Mouse (Mus musculus): ENCODE measurements around the gene Bach1. TPM values are rescaled to one million over a fixed set of nuclear protein-coding genes. Genes with fewer than 3 reads are reported as not detected.

Gene Bach1
- polyA plus RNA-seq, 1 experiment from 2014 or later, result 13.1 TPM

- no peak for ATAC-seq
- no peaks in the 10 kb centered on the region for H3K4me1 ChIP-seq (ENCODE audit: insufficient read depth, low read depth, low read length)
- H3K27me3 ChIP-seq (replicated peaks; ENCODE audit: insufficient read depth, low read length), result no peaks in the 10 kb centered on the region
- no peak overlapping the region for H3K9ac ChIP-seq (replicated peaks; ENCODE audit: low read depth)
- no peak overlapping the region for H3K4me2 ChIP-seq (replicated peaks; ENCODE audit: low read depth, low read length)
- H3K4me3 ChIP-seq (ENCODE audit: low read depth, low read length), result no peak overlapping the region
- no peaks in the 10 kb centered on the region for H3K36me3 ChIP-seq (ENCODE audit: insufficient read depth, low read length)
- no peaks in the 10 kb centered on the region for H3K9me3 ChIP-seq (ENCODE audit: low read length)
- no peak for TF ChIP-seq CTCF (IDR thresholded peaks at IDR 0.05)
- no peak for TF ChIP-seq EP300 (IDR thresholded peaks at IDR 0.05)
- no peak for DNase-seq (ENCODE audit: low spot score)
- WGBS, result 80% methylated on average over 9 of the region's 9 CpGs
- no peak overlapping the region for H3K27ac ChIP-seq (ENCODE audit: low read length)
Observed at GRCm38 (mm10) chr16:87741034-87741715, 42.4 kb downstream of the Bach1 start.

GRCm38 (mm10) chr16:87743661-87744060 is 44.9 kb downstream of the Bach1 start:
- no peak for ATAC-seq
- DNase-seq (ENCODE audit: low spot score), result no peak
- Histone ChIP-seq H3K27me3 (replicated peaks; ENCODE audit: insufficient read depth, low read length) (no peaks in the 10 kb centered on the region), H3K36me3 (ENCODE audit: insufficient read depth, low read length) (no peaks in the 10 kb centered on the region), H3K27ac (ENCODE audit: low read length) (no peak overlapping the region), H3K9me3 (ENCODE audit: low read length) (no peaks in the 10 kb centered on the region; the same call in 1 of the 2 replicates), H3K4me1 (ENCODE audit: insufficient read depth, low read depth, low read length) (no peaks in the 10 kb centered on the region), H3K4me3 (ENCODE audit: low read depth, low read length) (no peak overlapping the region), H3K9ac (replicated peaks; ENCODE audit: low read depth) (no peak overlapping the region), H3K4me2 (replicated peaks; ENCODE audit: low read depth, low read length) (no peak overlapping the region)
- 72% methylated on average over 3 of the region's 3 CpGs for WGBS
- TF ChIP-seq CTCF (IDR thresholded peaks at IDR 0.05) (no peak), EP300 (IDR thresholded peaks at IDR 0.05) (no peak)

GRCm38 (mm10) chr16:87744338-87744737 is 45.6 kb downstream of the Bach1 start:
- Histone ChIP-seq H3K9ac (replicated peaks; ENCODE audit: low read depth) (no peak overlapping the region), H3K4me1 (ENCODE audit: insufficient read depth, low read depth, low read length) (no peaks in the 10 kb centered on the region), H3K4me3 (ENCODE audit: low read depth, low read length) (no peak overlapping the region), H3K27me3 (replicated peaks; ENCODE audit: insufficient read depth, low read length) (no peaks in the 10 kb centered on the region), H3K36me3 (ENCODE audit: insufficient read depth, low read length) (no peaks in the 10 kb centered on the region), H3K9me3 (ENCODE audit: low read length) (no peaks in the 10 kb centered on the region; the same call in 1 of the 2 replicates), H3K4me2 (replicated peaks; ENCODE audit: low read depth, low read length) (no peak overlapping the region), H3K27ac (ENCODE audit: low read length) (no peak overlapping the region)
- DNase-seq (ENCODE audit: low spot score), result no peak
- 79% methylated on average over 2 of the region's 2 CpGs for WGBS
- ATAC-seq, result no peak
- TF ChIP-seq EP300 (IDR thresholded peaks at IDR 0.05), result no peak
- no peak for TF ChIP-seq CTCF (IDR thresholded peaks at IDR 0.05)

- ATAC-seq, result peak; percentile 44
- Histone ChIP-seq H3K9me3 (ENCODE audit: low read length) (no peaks in the 10 kb centered on the region; the same call in 1 of the 2 replicates), H3K4me3 (ENCODE audit: low read depth, low read length) (no peak overlapping the region), H3K9ac (replicated peaks; ENCODE audit: low read depth) (no peak overlapping the region), H3K36me3 (ENCODE audit: insufficient read depth, low read length) (no peaks in the 10 kb centered on the region), H3K27ac (ENCODE audit: low read length) (no peak overlapping the region), H3K27me3 (replicated peaks; ENCODE audit: insufficient read depth, low read length) (no peaks in the 10 kb centered on the region), H3K4me2 (replicated peaks; ENCODE audit: low read depth, low read length) (no peak overlapping the region), H3K4me1 (ENCODE audit: insufficient read depth, low read depth, low read length) (no peaks in the 10 kb centered on the region)
- 79% methylated on average over 8 of the region's 8 CpGs for WGBS
- peak; percentile 61 for DNase-seq (ENCODE audit: low spot score)
- TF ChIP-seq EP300 (IDR thresholded peaks at IDR 0.05) (no peak), CTCF (IDR thresholded peaks at IDR 0.05) (no peak)
Observed at GRCm38 (mm10) chr16:87745192-87745945, 46.6 kb downstream of the Bach1 start.

GRCm38 (mm10) chr16:87746728-87747127 is 48.0 kb downstream of the Bach1 start:
- no peaks in the 10 kb centered on the region; the same call in 1 of the 2 replicates for H3K9me3 ChIP-seq (ENCODE audit: low read length)
- no peak overlapping the region for H3K27ac ChIP-seq (ENCODE audit: low read length)
- ATAC-seq (peak; percentile 68), DNase-seq (ENCODE audit: low spot score) (peak; percentile 82)
- WGBS, result 19% methylated on average over 5 of the region's 5 CpGs
- TF ChIP-seq EP300 (IDR thresholded peaks at IDR 0.05) (no peak), CTCF (IDR thresholded peaks at IDR 0.05) (peak; percentile 99)
- H3K36me3 ChIP-seq (ENCODE audit: insufficient read depth, low read length), result no peaks in the 10 kb centered on the region
- no peak overlapping the region for H3K4me2 ChIP-seq (replicated peaks; ENCODE audit: low read depth, low read length)
- H3K27me3 ChIP-seq (replicated peaks; ENCODE audit: insufficient read depth, low read length), result no peaks in the 10 kb centered on the region
- no peak overlapping the region for H3K9ac ChIP-seq (replicated peaks; ENCODE audit: low read depth)
- no peaks in the 10 kb centered on the region for H3K4me1 ChIP-seq (ENCODE audit: insufficient read depth, low read depth, low read length)
- H3K4me3 ChIP-seq (ENCODE audit: low read depth, low read length), result no peak overlapping the region

- Histone ChIP-seq H3K27ac (ENCODE audit: low read length) (no peak overlapping the region), H3K4me2 (replicated peaks; ENCODE audit: low read depth, low read length) (no peak overlapping the region)
- 82% methylated on average over 13 of the region's 13 CpGs for WGBS
Observed at GRCm38 (mm10) chr16:87751243-87751642, 52.5 kb downstream of the Bach1 start.

More at GRCm38 (mm10) chr16:87751243-87751642, 52.5 kb downstream of the Bach1 start:
- H3K36me3 ChIP-seq (ENCODE audit: insufficient read depth, low read length), result no peaks in the 10 kb centered on the region
- H3K4me1 ChIP-seq (ENCODE audit: insufficient read depth, low read depth, low read length), result no peaks in the 10 kb centered on the region
- no peaks in the 10 kb centered on the region; the same call in 1 of the 2 replicates for H3K9me3 ChIP-seq (ENCODE audit: low read length)
- no peak overlapping the region for H3K9ac ChIP-seq (replicated peaks; ENCODE audit: low read depth)
- DNase-seq (ENCODE audit: low spot score) (no peak), ATAC-seq (no peak)
- TF ChIP-seq EP300 (IDR thresholded peaks at IDR 0.05) (no peak), CTCF (IDR thresholded peaks at IDR 0.05) (no peak)
- no peak overlapping the region for H3K4me3 ChIP-seq (ENCODE audit: low read depth, low read length)
- no peaks in the 10 kb centered on the region for H3K27me3 ChIP-seq (replicated peaks; ENCODE audit: insufficient read depth, low read length)
